Mouse (Mus musculus): Measurements from ENCODE around the gene Snx18.

- no peak for TF ChIP-seq CTCF (IDR thresholded peaks at IDR 0.05; ENCODE audit: low read depth, low read length)
- no peak for TF ChIP-seq POLR2A (IDR thresholded peaks at IDR 0.05; ENCODE audit: extremely low read depth, insufficient read depth, low read length)
Measured at GRCm38 (mm10) chr13:113590216-113590615, 28.1 kb downstream of the Snx18 start.

Data from liver, adult 2 months (tissue).